Mouse (Mus musculus): ENCODE data around the gene Zfp384. TPM values are rescaled to one million over a fixed set of nuclear protein-coding genes. Genes with fewer than 3 reads are reported as not detected.

Zfp384 gene
- 15.2 and 19.0 TPM in 2 replicates for polyA plus RNA-seq (2015; fragmentation: Nextera tagmentation; extraction: Ambion mirVana)

DNA sequence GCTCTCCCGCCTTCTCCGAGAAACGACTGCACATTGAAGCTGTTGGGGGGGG lies at the start of gene Zfp384:
Zfp384 (plus strand) TSS at position 17 of the 52 bp plus-strand sequence.
- H3K36me3 ChIP-seq (ENCODE audit: control insufficient read depth, insufficient read depth) = peaks cover 13% of the 10 kb centered on the region
- H3K4me1 ChIP-seq (replicated peaks; ENCODE audit: control insufficient read depth, insufficient read depth, low read length) = peaks cover 37% of the 10 kb centered on the region
- peak within 1 kb of the TSS; percentile 69 for H3K4me3 ChIP-seq (replicated peaks; ENCODE audit: low read length)
- H3K9ac ChIP-seq (replicated peaks; ENCODE audit: low read depth, low read length) = peak within 1 kb of the TSS; percentile 89
- WGBS = no CpG with 5 or more reads among the region's 3 CpGs
- peak within 1 kb of the TSS; percentile 87 for H3K4me2 ChIP-seq (ENCODE audit: low read length)
- no peak for ATAC-seq
- H3K9me3 ChIP-seq (ENCODE audit: control insufficient read depth, low read length) = no peaks in the 10 kb centered on the region
- H3K27me3 ChIP-seq (replicated peaks; ENCODE audit: control insufficient read depth, insufficient read depth, low read length) = no peaks in the 10 kb centered on the region
- peak within 1 kb of the TSS; percentile 97 for H3K27ac ChIP-seq (ENCODE audit: low read length)

- Histone ChIP-seq H3K4me2 (ENCODE audit: low read length) (no peak overlapping the region), H3K4me1 (replicated peaks; ENCODE audit: control insufficient read depth, insufficient read depth, low read length) (peaks cover 9% of the 10 kb centered on the region), H3K4me3 (replicated peaks; ENCODE audit: low read length) (no peak overlapping the region), H3K9me3 (ENCODE audit: control insufficient read depth, low read length) (no peaks in the 10 kb centered on the region), H3K9ac (replicated peaks; ENCODE audit: low read depth, low read length) (no peak overlapping the region), H3K27me3 (replicated peaks; ENCODE audit: control insufficient read depth, insufficient read depth, low read length) (no peaks in the 10 kb centered on the region), H3K27ac (ENCODE audit: low read length) (no peak overlapping the region), H3K36me3 (ENCODE audit: control insufficient read depth, insufficient read depth) (peaks cover 16% of the 10 kb centered on the region)
- ATAC-seq = no peak
- 91% methylated on average over 13 of the region's 13 CpGs for WGBS
Measured at GRCm38 (mm10) chr6:124959960-124960359, 49.0 kb upstream of the Zfp384 start.

DNA sequence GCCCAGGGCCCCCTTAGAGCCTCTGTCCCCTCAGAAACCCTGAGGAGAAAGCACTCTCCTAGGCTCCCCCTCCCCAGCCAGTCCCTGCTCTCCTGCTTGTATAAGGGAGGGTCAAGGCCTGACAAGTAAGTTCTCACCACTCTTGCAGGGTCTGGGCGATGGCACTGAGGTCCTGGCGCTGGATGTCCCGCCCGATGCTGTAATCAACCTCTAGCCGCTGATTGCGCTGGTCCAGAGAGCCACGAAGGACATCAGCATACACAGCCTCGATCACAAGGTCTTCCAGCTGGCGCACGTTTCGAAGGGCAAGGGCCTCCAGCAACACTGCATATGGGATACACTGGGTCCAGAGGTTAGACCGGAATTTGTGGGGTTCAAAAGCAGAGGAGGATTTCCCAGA lies 47.9 kb upstream of the Zfp384 start:
- H3K27ac ChIP-seq (ENCODE audit: low read length) = no peak overlapping the region
- no peaks in the 10 kb centered on the region for H3K27me3 ChIP-seq (replicated peaks; ENCODE audit: control insufficient read depth, insufficient read depth, low read length)
- H3K36me3 ChIP-seq (ENCODE audit: control insufficient read depth, insufficient read depth) = peaks cover 16% of the 10 kb centered on the region
- ATAC-seq = no peak
- 94% methylated on average over 12 of the region's 12 CpGs for WGBS
- no peak overlapping the region for H3K4me3 ChIP-seq (replicated peaks; ENCODE audit: low read length)
- H3K9me3 ChIP-seq (ENCODE audit: control insufficient read depth, low read length) = no peaks in the 10 kb centered on the region
- H3K9ac ChIP-seq (replicated peaks; ENCODE audit: low read depth, low read length) = no peak overlapping the region
- H3K4me2 ChIP-seq (ENCODE audit: low read length) = no peak overlapping the region
- H3K4me1 ChIP-seq (replicated peaks; ENCODE audit: control insufficient read depth, insufficient read depth, low read length) = peaks cover 11% of the 10 kb centered on the region

DNA sequence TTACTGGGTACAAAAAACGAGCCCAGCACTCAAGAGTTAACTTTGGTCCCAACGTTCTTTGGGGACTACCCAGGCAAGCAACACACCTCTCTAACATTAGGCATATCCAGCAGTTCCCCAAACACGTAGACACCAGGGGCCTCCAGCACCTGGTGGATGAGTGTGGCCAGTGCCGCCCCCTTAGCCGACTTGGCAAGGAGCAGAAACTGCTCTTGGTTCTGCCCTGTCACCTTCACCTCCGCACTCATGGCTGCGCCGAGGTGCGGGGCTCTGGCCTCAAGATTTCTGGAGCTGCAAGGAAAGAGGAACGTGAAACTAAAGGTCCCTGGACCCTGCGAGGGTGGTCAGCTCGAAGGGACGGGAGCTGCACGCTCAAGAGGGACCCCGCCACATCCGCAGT lies 44.3 kb upstream of the Zfp384 start:
- H3K9ac ChIP-seq (replicated peaks; ENCODE audit: low read depth, low read length) = peak overlapping the region; percentile 82
- WGBS = 40% methylated on average over 16 of the region's 16 CpGs
- H3K27me3 ChIP-seq (replicated peaks; ENCODE audit: control insufficient read depth, insufficient read depth, low read length) = no peaks in the 10 kb centered on the region
- peaks cover 13% of the 10 kb centered on the region for H3K4me1 ChIP-seq (replicated peaks; ENCODE audit: control insufficient read depth, insufficient read depth, low read length)
- peak overlapping the region; percentile 85 for H3K27ac ChIP-seq (ENCODE audit: low read length)
- 0 out of 2 replicates have a peak, but pooled peaks cover 3% of the 10 kb centered on the region for H3K9me3 ChIP-seq (ENCODE audit: control insufficient read depth, low read length)
- H3K4me2 ChIP-seq (ENCODE audit: low read length) = peak overlapping the region; percentile 99
- H3K36me3 ChIP-seq (ENCODE audit: control insufficient read depth, insufficient read depth) = peaks cover 6% of the 10 kb centered on the region
- no peak; the same call in 1 of the 2 replicates for ATAC-seq
- peak overlapping the region; percentile 71 for H3K4me3 ChIP-seq (replicated peaks; ENCODE audit: low read length)

- peak within 1 kb of the TSS; percentile 99 for H3K4me2 ChIP-seq (ENCODE audit: low read length)
- peaks cover 13% of the 10 kb centered on the region for H3K4me1 ChIP-seq (replicated peaks; ENCODE audit: control insufficient read depth, insufficient read depth, low read length)
- peak within 1 kb of the TSS; percentile 82 for H3K9ac ChIP-seq (replicated peaks; ENCODE audit: low read depth, low read length)
- H3K9me3 ChIP-seq (ENCODE audit: control insufficient read depth, low read length) = 0 out of 2 replicates have a peak, but pooled peaks cover 3% of the 10 kb centered on the region
- peak; percentile 97 for ATAC-seq
- H3K36me3 ChIP-seq (ENCODE audit: control insufficient read depth, insufficient read depth) = peaks cover 5% of the 10 kb centered on the region; the same call in 1 of the 2 replicates
- peak within 1 kb of the TSS; percentile 71 for H3K4me3 ChIP-seq (replicated peaks; ENCODE audit: low read length)
- H3K27ac ChIP-seq (ENCODE audit: low read length) = peak within 1 kb of the TSS; percentile 85
- H3K27me3 ChIP-seq (replicated peaks; ENCODE audit: control insufficient read depth, insufficient read depth, low read length) = no peaks in the 10 kb centered on the region
- WGBS = under 1% methylated on average over 68 of the region's 68 CpGs
Measured at GRCm38 (mm10) chr6:124965088-124965719, 43.7 kb upstream of the Zfp384 start, which contains the start of gene Cops7a. Cops7a (minus strand) TSS chr6:124965538.

DNA sequence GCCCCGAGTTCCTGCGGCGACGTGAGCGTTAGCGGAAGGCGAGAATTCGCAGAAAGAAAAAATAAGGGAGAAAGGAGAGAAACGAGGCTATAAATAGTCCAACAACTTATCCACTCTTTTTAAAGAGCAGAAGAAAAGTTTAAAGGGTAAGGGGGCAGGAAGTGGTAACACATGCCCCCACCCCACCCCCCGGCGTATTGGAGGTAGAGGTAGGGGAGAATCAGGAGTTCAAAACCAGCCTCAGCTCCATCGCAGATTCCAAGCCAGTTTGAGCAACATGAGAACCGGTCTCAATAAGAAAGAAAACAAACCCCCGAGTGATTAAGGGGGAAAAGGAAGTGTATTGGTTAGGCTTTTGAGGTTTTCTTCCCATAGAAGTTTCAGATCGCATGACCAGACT lies 43.2 kb upstream of the Zfp384 start:
- WGBS = 17% methylated on average over 15 of the region's 15 CpGs
- 0 out of 2 replicates have a peak, but pooled peaks cover 3% of the 10 kb centered on the region for H3K9me3 ChIP-seq (ENCODE audit: control insufficient read depth, low read length)
- no peak; the same call in 1 of the 2 replicates for ATAC-seq

DNA sequence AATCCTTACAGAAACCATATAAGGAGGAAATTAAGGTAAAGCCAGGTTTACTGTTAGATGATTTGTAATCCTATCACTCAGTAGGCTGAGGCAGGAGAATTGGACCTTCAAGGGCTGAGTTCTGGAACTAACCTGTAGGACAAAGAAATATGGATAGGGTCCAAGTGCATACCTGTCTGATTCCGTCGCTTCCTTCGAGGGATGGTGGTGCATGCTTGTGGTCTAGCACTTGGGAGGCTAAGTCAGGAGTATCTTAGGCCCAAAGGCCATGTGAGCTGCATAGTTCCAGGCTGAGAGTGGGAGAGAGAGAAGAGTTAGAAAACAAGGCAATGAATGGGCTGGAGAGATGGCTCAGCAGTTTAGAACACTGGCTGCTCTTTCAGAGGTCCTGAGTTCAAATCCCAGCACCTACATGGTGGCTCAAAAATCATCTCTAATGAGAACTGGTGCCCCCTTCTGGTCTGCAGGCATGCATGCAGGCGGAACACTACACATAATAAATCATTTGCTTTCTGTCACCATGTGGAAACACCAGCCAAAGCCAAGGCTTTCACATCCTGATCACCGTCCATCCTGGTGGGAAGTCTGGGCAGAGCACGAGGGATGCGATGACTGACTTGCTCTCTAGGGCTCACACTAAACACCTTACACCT lies 42.4 kb upstream of the Zfp384 start:
- Histone ChIP-seq H3K4me1 (replicated peaks; ENCODE audit: control insufficient read depth, insufficient read depth, low read length) (peaks cover 13% of the 10 kb centered on the region), H3K4me2 (ENCODE audit: low read length) (peak overlapping the region; percentile 99), H3K4me3 (replicated peaks; ENCODE audit: low read length) (no peak overlapping the region; the same call in 1 of the 2 replicates), H3K36me3 (ENCODE audit: control insufficient read depth, insufficient read depth) (no peaks in the 10 kb centered on the region), H3K9ac (replicated peaks; ENCODE audit: low read depth, low read length) (no peak overlapping the region), H3K27ac (ENCODE audit: low read length) (no peak overlapping the region), H3K27me3 (replicated peaks; ENCODE audit: control insufficient read depth, insufficient read depth, low read length) (no peaks in the 10 kb centered on the region), H3K9me3 (ENCODE audit: control insufficient read depth, low read length) (0 out of 2 replicates have a peak, but pooled peaks cover 3% of the 10 kb centered on the region)
- no peak for ATAC-seq
- WGBS = 98% methylated on average over 7 of the region's 7 CpGs

More for the DNA sequence above, 43.2 kb upstream of the Zfp384 start:
- Histone ChIP-seq H3K27ac (ENCODE audit: low read length) (peak overlapping the region; percentile 85), H3K4me2 (ENCODE audit: low read length) (peak overlapping the region; percentile 99), H3K9ac (replicated peaks; ENCODE audit: low read depth, low read length) (peak overlapping the region; percentile 82), H3K36me3 (ENCODE audit: control insufficient read depth, insufficient read depth) (peaks cover 1% of the 10 kb centered on the region; the same call in 1 of the 2 replicates), H3K4me1 (replicated peaks; ENCODE audit: control insufficient read depth, insufficient read depth, low read length) (peaks cover 13% of the 10 kb centered on the region), H3K27me3 (replicated peaks; ENCODE audit: control insufficient read depth, insufficient read depth, low read length) (no peaks in the 10 kb centered on the region), H3K4me3 (replicated peaks; ENCODE audit: low read length) (peak overlapping the region; percentile 71)

DNA sequence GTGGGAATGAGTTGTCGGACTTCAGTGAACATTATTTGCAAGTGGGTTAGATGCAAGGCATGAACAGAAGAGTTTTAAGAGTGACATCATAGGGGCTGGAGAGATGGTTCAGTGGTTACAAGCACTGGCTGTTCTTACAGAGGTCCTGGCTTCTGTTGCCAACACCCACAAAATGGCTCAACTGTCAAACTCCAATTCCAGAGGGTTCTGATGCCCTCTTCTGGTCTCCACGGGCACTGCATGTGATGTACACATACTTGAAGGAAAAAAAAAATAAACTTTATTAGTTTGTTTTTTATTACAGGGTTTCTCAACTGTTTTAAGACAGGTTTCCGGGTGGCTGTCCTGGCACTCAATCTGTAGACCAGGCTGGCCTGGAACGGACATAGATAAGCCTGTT lies 41.2 kb upstream of the Zfp384 start:
- 0 out of 2 replicates have a peak, but pooled peaks cover 3% of the 10 kb centered on the region for H3K9me3 ChIP-seq (ENCODE audit: control insufficient read depth, low read length)
- no peak overlapping the region for H3K4me3 ChIP-seq (replicated peaks; ENCODE audit: low read length)
- no peak overlapping the region for H3K9ac ChIP-seq (replicated peaks; ENCODE audit: low read depth, low read length)
- H3K4me2 ChIP-seq (ENCODE audit: low read length) = no peak overlapping the region
- H3K27me3 ChIP-seq (replicated peaks; ENCODE audit: control insufficient read depth, insufficient read depth, low read length) = no peaks in the 10 kb centered on the region
- H3K36me3 ChIP-seq (ENCODE audit: control insufficient read depth, insufficient read depth) = no peaks in the 10 kb centered on the region
- ATAC-seq = no peak
- WGBS = 75% methylated on average over 4 of the region's 4 CpGs
- peaks cover 13% of the 10 kb centered on the region for H3K4me1 ChIP-seq (replicated peaks; ENCODE audit: control insufficient read depth, insufficient read depth, low read length)
- H3K27ac ChIP-seq (ENCODE audit: low read length) = no peak overlapping the region

DNA sequence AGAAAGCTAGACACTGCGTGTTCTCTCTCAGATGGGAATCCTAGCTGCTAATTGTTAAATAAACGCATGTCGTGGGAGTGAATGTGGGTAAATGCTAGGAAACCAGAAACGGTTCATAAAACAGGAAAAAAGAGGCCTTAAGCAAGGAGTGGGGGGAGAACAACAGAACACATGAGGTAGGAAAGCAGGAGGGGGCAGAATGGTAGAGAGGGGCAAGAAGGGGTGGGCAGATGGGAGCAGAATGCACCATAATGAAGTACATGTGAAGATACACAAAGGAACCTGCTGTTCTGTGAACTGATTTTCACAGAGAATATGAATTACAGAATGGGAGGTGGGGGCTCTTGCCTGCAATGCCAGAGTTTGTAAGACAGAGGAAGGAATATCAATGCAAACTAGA lies 16.7 kb upstream of the Zfp384 start:
- Histone ChIP-seq H3K27me3 (replicated peaks; ENCODE audit: control insufficient read depth, insufficient read depth, low read length) (0 out of 2 replicates have a peak, but pooled peaks cover 6% of the 10 kb centered on the region), H3K4me3 (replicated peaks; ENCODE audit: low read length) (no peak overlapping the region), H3K36me3 (ENCODE audit: control insufficient read depth, insufficient read depth) (no peaks in the 10 kb centered on the region), H3K9ac (replicated peaks; ENCODE audit: low read depth, low read length) (no peak overlapping the region), H3K4me2 (ENCODE audit: low read length) (no peak overlapping the region), H3K27ac (ENCODE audit: low read length) (peak overlapping the region; percentile 71), H3K9me3 (ENCODE audit: control insufficient read depth, low read length) (no peaks in the 10 kb centered on the region), H3K4me1 (replicated peaks; ENCODE audit: control insufficient read depth, insufficient read depth, low read length) (peaks cover 12% of the 10 kb centered on the region; the same call in 1 of the 2 replicates)
- 64% methylated on average over 4 of the region's 4 CpGs for WGBS
- peak; percentile 39 for ATAC-seq

Data from forebrain, embryonic 16.5 days (tissue).